Mouse (Mus musculus) heart, embryonic 10.5 days (tissue): ENCODE measurements around the gene B3galt4. TPM values are rescaled to one million over a fixed set of nuclear protein-coding genes. Genes with fewer than 3 reads are reported as not detected.

Experiments used
- DNase-seq: peaks from one replicate; pipeline ENCODE4 v3.0.0-alpha.2; 2017; ENCODE audit warnings: low spot score
- H3K27ac ChIP-seq: fragments of 300-500 bp; sonication (generic); 2 replicates; pipeline ENCODE4 v1.5.1; 2016; ENCODE audit warnings: mild to moderate bottlenecking
- H3K27me3 ChIP-seq: fragments of 300-500 bp; sonication (generic); 2 replicates; pipeline ENCODE4 v1.6.1; 2016; ENCODE audit warnings: mild to moderate bottlenecking; ENCODE audit not compliant: poor library complexity, insufficient read depth, severe bottlenecking
- H3K36me3 ChIP-seq: fragments of 300-500 bp; sonication (generic); 2 replicates; pipeline ENCODE4 v1.6.1; 2016; ENCODE audit warnings: mild to moderate bottlenecking, moderate library complexity
- H3K4me1 ChIP-seq: fragments of 300-500 bp; sonication (generic); 2 replicates; pipeline ENCODE4 v1.6.1; 2016; ENCODE audit warnings: mild to moderate bottlenecking
- H3K4me3 ChIP-seq: fragments of 300-500 bp; sonication (generic); 2 replicates; pipeline ENCODE4 v1.5.1; 2016; ENCODE audit warnings: mild to moderate bottlenecking, moderate library complexity
- H3K9me3 ChIP-seq: fragments of 300-500 bp; sonication (generic); 2 replicates; pipeline ENCODE4 v1.6.1; 2016; ENCODE audit warnings: mild to moderate bottlenecking, moderate library complexity
- WGBS: fragments of 180-500 bp; shearing (Covaris S2); methylation state at CpG from one replicate; pipeline ENCODE4 v1.1.7; 2016; 5-methylcytosine and 5-hydroxymethylcytosine counted together
- polyA plus RNA-seq: library from polyadenylated mRNA; unstranded; fragments of >200 nt; fragmentation: Nextera tagmentation; extraction: Ambion mirVana; gene quantifications from 2 replicates; pipeline ENCODE4 v1.2.1, GENCODE M21; 2016

The B3galt4 gene
- polyA plus RNA-seq, 1 experiment from 2014 or later, result 5.9 TPM

GRCm38 (mm10) chr17:33919351-33920281 is 31.7 kb downstream of the B3galt4 start:
- DNase-seq, result peak; percentile 92
- Histone ChIP-seq H3K27me3 (no peaks in the 10 kb centered on the region), H3K4me1 (peaks cover 47% of the 10 kb centered on the region), H3K36me3 (peaks cover 25% of the 10 kb centered on the region), H3K9me3 (no peaks in the 10 kb centered on the region), H3K4me3 (peak overlapping the region; percentile 82), H3K27ac (peak overlapping the region; percentile 83)
- WGBS, result under 1% methylated on average over 52 of the region's 52 CpGs

- H3K4me3 ChIP-seq, result peak overlapping the region; percentile 82
- WGBS, result 52% methylated on average over 37 of the region's 37 CpGs
- H3K9me3 ChIP-seq, result no peaks in the 10 kb centered on the region
- H3K27me3 ChIP-seq, result no peaks in the 10 kb centered on the region
- H3K4me1 ChIP-seq, result peaks cover 47% of the 10 kb centered on the region
- DNase-seq, result no peak
- peaks cover 35% of the 10 kb centered on the region for H3K36me3 ChIP-seq
- peak overlapping the region; percentile 83; the same call in 1 of the 2 replicates for H3K27ac ChIP-seq
Observed at GRCm38 (mm10) chr17:33918293-33919203, 32.7 kb downstream of the B3galt4 start.

GRCm38 (mm10) chr17:33917656-33918292 is 33.5 kb downstream of the B3galt4 start:
- peak overlapping the region; percentile 81; the same call in 1 of the 2 replicates for H3K4me3 ChIP-seq
- 85% methylated on average over 18 of the region's 18 CpGs for WGBS
- DNase-seq, result no peak
- peaks cover 47% of the 10 kb centered on the region for H3K4me1 ChIP-seq
- H3K9me3 ChIP-seq, result no peaks in the 10 kb centered on the region
- H3K36me3 ChIP-seq, result peaks cover 42% of the 10 kb centered on the region
- peak overlapping the region; percentile 52 for H3K27ac ChIP-seq
- no peaks in the 10 kb centered on the region for H3K27me3 ChIP-seq

GRCm38 (mm10) chr17:33916847-33917655 is 34.2 kb downstream of the B3galt4 start:
- Histone ChIP-seq H3K36me3 (peaks cover 49% of the 10 kb centered on the region), H3K4me3 (peak overlapping the region; percentile 81), H3K4me1 (peaks cover 51% of the 10 kb centered on the region), H3K27ac (peak overlapping the region; percentile 52; the same call in 1 of the 2 replicates), H3K9me3 (no peaks in the 10 kb centered on the region), H3K27me3 (no peaks in the 10 kb centered on the region)
- DNase-seq, result no peak
- WGBS, result 69% methylated on average over 31 of the region's 31 CpGs

- 2% methylated on average over 19 of the region's 20 CpGs for WGBS
- peak; percentile 89 for DNase-seq
Observed at GRCm38 (mm10) chr17:33916294-33916693, 35.0 kb downstream of the B3galt4 start.

GRCm38 (mm10) chr17:33915671-33916250 is 35.5 kb downstream of the B3galt4 start, which contains the start of the genes Tapbp and Zbtb22:
TSS of gene Tapbp (plus strand) at chr17:33915899.
TSS of gene Zbtb22 (plus strand) at chr17:33915904.
- Histone ChIP-seq H3K27me3 (no peaks in the 10 kb centered on the region), H3K4me3 (peak within 1 kb of the TSS; percentile 81), H3K27ac (peak within 1 kb of the TSS; percentile 97), H3K36me3 (peaks cover 62% of the 10 kb centered on the region), H3K4me1 (peaks cover 56% of the 10 kb centered on the region), H3K9me3 (no peaks in the 10 kb centered on the region)
- peak; percentile 100 for DNase-seq
- under 1% methylated on average over 34 of the region's 34 CpGs for WGBS

More at GRCm38 (mm10) chr17:33916294-33916693, 35.0 kb downstream of the B3galt4 start:
- Histone ChIP-seq H3K27ac (peak overlapping the region; percentile 97), H3K27me3 (no peaks in the 10 kb centered on the region), H3K4me3 (peak overlapping the region; percentile 81), H3K9me3 (no peaks in the 10 kb centered on the region), H3K36me3 (peaks cover 56% of the 10 kb centered on the region), H3K4me1 (peaks cover 56% of the 10 kb centered on the region)

- H3K36me3 ChIP-seq, result peaks cover 67% of the 10 kb centered on the region
- no peaks in the 10 kb centered on the region for H3K27me3 ChIP-seq
- H3K4me1 ChIP-seq, result peaks cover 59% of the 10 kb centered on the region
- 73% methylated on average over 13 of the region's 13 CpGs for WGBS
- peak overlapping the region; percentile 81 for H3K4me3 ChIP-seq
- peak overlapping the region; percentile 97; the same call in 1 of the 2 replicates for H3K27ac ChIP-seq
- DNase-seq, result no peak
- H3K9me3 ChIP-seq, result no peaks in the 10 kb centered on the region
Observed at GRCm38 (mm10) chr17:33914969-33915391, 36.3 kb downstream of the B3galt4 start.

- Histone ChIP-seq H3K9me3 (no peaks in the 10 kb centered on the region), H3K4me3 (no peak overlapping the region), H3K4me1 (peaks cover 51% of the 10 kb centered on the region), H3K36me3 (peaks cover 67% of the 10 kb centered on the region), H3K27me3 (no peaks in the 10 kb centered on the region), H3K27ac (no peak overlapping the region)
- 88% methylated on average over 8 of the region's 8 CpGs for WGBS
- DNase-seq, result no peak
Observed at GRCm38 (mm10) chr17:33913905-33914304, 37.4 kb downstream of the B3galt4 start.

GRCm38 (mm10) chr17:33913264-33913663 is 38.0 kb downstream of the B3galt4 start:
- whole genome bisulfite sequencing, result 91% methylated on average over 10 of the region's 10 CpGs
- no peak overlapping the region for H3K27ac ChIP-seq
- no peak overlapping the region for H3K4me3 ChIP-seq
- no peaks in the 10 kb centered on the region for H3K9me3 ChIP-seq
- no peaks in the 10 kb centered on the region for H3K27me3 ChIP-seq
- no peak for DNase-seq
- H3K36me3 ChIP-seq, result peaks cover 63% of the 10 kb centered on the region
- H3K4me1 ChIP-seq, result peaks cover 50% of the 10 kb centered on the region

- Histone ChIP-seq H3K4me1 (peaks cover 42% of the 10 kb centered on the region), H3K27me3 (no peaks in the 10 kb centered on the region), H3K36me3 (peaks cover 49% of the 10 kb centered on the region), H3K27ac (no peak overlapping the region), H3K4me3 (no peak overlapping the region), H3K9me3 (no peaks in the 10 kb centered on the region)
- DNase-seq, result peak; percentile 70
- WGBS, result 90% methylated on average over 28 of the region's 28 CpGs
Observed at GRCm38 (mm10) chr17:33911813-33912414, 39.4 kb downstream of the B3galt4 start.
